Mouse (Mus musculus) brain, embryonic 14.5 days (tissue): Measurements from ENCODE around the gene Rnf19b.

ENCODE experiments used
- CTCF ChIP-seq: fragments of 200-500 bp; IDR thresholded peaks from 2 replicates; pipeline ENCODE4 v1.5.1; 2012; ENCODE audit warnings: inconsistent platforms, mild to moderate bottlenecking, moderate library complexity, borderline replicate concordance; ENCODE audit not compliant: insufficient read depth, insufficient read length; ENCODE audit errors: extremely low read depth
- POLR2A ChIP-seq: fragments of 200-500 bp; IDR thresholded peaks from 2 replicates; pipeline ENCODE4 v1.6.1; 2012; ENCODE audit warnings: mild to moderate bottlenecking, inconsistent platforms, borderline replicate concordance; ENCODE audit not compliant: poor library complexity, insufficient read depth, insufficient read length, severe bottlenecking; ENCODE audit errors: extremely low read depth

GRCm38 (mm10) chr4:129116703-129117102, 58.6 kb downstream of the Rnf19b start:
- TF ChIP-seq POLR2A (no peak), CTCF (no peak)
